Mouse (Mus musculus) G1E (cell line): ENCODE results near the gene Spocd1. TPM values are rescaled to one million over a fixed set of nuclear protein-coding genes. Genes with fewer than 3 reads are reported as not detected.

Experiments
- ATAC-seq: 2 replicates; pipeline ENCODE4 v1.8.0; 2016; ENCODE audit warnings: mild to moderate bottlenecking; ENCODE audit not compliant: insufficient number of reproducible peaks, poor library complexity, low FRiP score, severe bottlenecking; ENCODE audit errors: extremely low read depth
- DNase-seq: peaks from one replicate; pipeline ENCODE4 v3.0.0; 2012; ENCODE audit warnings: low spot score
- H3K27me3 ChIP-seq: 2 replicates; pipeline ENCODE4 v1.6.1; 2012; ENCODE audit warnings: mild to moderate bottlenecking, low read length, inconsistent platforms; ENCODE audit not compliant: insufficient read depth
- H3K36me3 ChIP-seq: replicated peaks from 2 replicates; pipeline ENCODE3; 2012; ENCODE audit warnings: mild to moderate bottlenecking, inconsistent platforms
- H3K4me1 ChIP-seq: 2 replicates; pipeline ENCODE4 v1.6.1; 2012; ENCODE audit warnings: low read depth, low read length, inconsistent platforms, mixed read lengths; ENCODE audit not compliant: insufficient read depth
- H3K4me3 ChIP-seq: 2 replicates; pipeline ENCODE4 v1.5.1; 2012; ENCODE audit warnings: low read depth, mild to moderate bottlenecking, inconsistent platforms, low read length, moderate library complexity, mixed read lengths
- H3K9me3 ChIP-seq: replicated peaks from 2 replicates; pipeline ENCODE4 v1.6.1; 2012; ENCODE audit warnings: inconsistent platforms
- CTCF ChIP-seq: IDR thresholded peaks from 2 replicates; pipeline ENCODE4 v1.5.1; 2012; ENCODE audit warnings: low read depth, low read length, inconsistent platforms, mixed read lengths
- GATA1 ChIP-seq: IDR thresholded peaks from 2 replicates; pipeline ENCODE4 v1.6.1; 2012; ENCODE audit warnings: borderline replicate concordance, low read length, inconsistent platforms, mixed read lengths
- GATA2 ChIP-seq: IDR thresholded peaks from 2 replicates; pipeline ENCODE4 v1.6.1; 2012; ENCODE audit warnings: low read depth, low read length, inconsistent platforms, borderline replicate concordance
- POLR2AphosphoS5 ChIP-seq: IDR thresholded peaks from 2 replicates; pipeline ENCODE4 v1.6.1; 2012; ENCODE audit warnings: low read depth, low read length, inconsistent platforms; ENCODE audit not compliant: insufficient replicate concordance
- TAL1 ChIP-seq: conservative IDR thresholded peaks from 2 replicates; pipeline ENCODE4 v1.6.1; 2012; ENCODE audit warnings: low read depth, low read length, inconsistent platforms, mixed read lengths
- polyA plus RNA-seq: library from polyadenylated mRNA; stranded (reverse); fragments of >175 nt; gene quantifications from 2 replicates; pipeline ENCODE4 v1.2.3, GENCODE M21; 2012
- total RNA-seq, 2 experiments: library from RNA; stranded (forward) in 1 of 2; stranded (reverse) in 1 of 2; fragments of 200-1000 nt in 1 of 2; fragments of >200 nt in 1 of 2; fragmentation: Nextera tagmentation in 1 of 2; gene quantifications; 2 replicates each; pipeline ENCODE4 v1.2.3; 2014 to 2017

Gene Spocd1
- total and polyA plus RNA-seq, 3 experiments = not detected

DNA sequence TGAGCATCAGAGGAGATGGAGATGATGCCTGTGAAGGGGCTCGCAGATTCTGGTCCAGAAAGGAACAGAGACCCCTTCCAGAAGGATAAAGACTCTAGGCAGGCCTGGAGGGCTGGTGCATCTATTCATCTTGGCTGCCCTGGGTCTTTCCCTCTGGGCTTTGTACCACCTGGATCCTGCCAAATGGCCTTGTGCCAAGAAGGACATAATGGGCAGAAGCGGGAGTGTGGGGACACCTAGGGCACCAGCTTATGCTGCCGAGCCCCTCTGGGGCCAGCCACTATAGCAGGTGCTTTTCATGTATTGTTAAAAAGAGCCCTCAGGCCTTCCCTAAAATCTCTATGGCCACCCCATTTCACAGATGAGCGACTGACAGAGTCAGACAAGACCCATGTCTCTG lies 49.2 kb downstream of the Spocd1 start:
- H3K36me3 ChIP-seq = no peaks in the 10 kb centered on the region
- no peaks in the 10 kb centered on the region for H3K4me1 ChIP-seq
- ATAC-seq = no peak
- H3K9me3 ChIP-seq = no peaks in the 10 kb centered on the region
- no peak overlapping the region for H3K4me3 ChIP-seq
- TF ChIP-seq TAL1 (no peak), GATA2 (no peak), GATA1 (no peak), POLR2AphosphoS5 (no peak), CTCF (no peak)
- no peak for DNase-seq
- peaks cover 19% of the 10 kb centered on the region for H3K27me3 ChIP-seq

DNA sequence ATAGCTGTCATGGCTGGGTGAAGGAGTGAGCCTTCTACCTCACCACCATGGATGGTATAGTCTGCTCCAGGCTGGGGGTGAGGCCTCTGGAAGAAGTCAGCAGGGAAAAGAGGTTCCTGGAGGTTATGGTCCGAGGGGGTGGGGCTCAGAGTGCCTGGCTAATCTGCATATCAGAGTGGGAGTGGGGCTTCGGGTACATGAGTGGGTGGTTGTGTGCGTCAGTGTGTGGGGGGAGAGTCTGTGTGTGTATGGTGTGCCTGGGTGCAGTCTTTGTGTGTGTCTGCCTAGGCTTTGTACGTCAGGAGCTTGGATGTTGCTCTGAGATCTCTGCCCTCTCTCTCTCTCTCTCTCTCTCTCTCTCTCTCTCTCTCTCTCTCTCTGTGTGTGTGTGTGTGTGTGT lies 49.9 kb downstream of the Spocd1 start:
- no peak for DNase-seq
- H3K4me1 ChIP-seq = no peaks in the 10 kb centered on the region
- H3K27me3 ChIP-seq = peaks cover 20% of the 10 kb centered on the region
- no peak for ATAC-seq
- TF ChIP-seq TAL1 (no peak), POLR2AphosphoS5 (no peak), GATA1 (no peak), CTCF (no peak), GATA2 (no peak)
- no peaks in the 10 kb centered on the region for H3K36me3 ChIP-seq
- no peaks in the 10 kb centered on the region for H3K9me3 ChIP-seq
- H3K4me3 ChIP-seq = no peak overlapping the region

DNA sequence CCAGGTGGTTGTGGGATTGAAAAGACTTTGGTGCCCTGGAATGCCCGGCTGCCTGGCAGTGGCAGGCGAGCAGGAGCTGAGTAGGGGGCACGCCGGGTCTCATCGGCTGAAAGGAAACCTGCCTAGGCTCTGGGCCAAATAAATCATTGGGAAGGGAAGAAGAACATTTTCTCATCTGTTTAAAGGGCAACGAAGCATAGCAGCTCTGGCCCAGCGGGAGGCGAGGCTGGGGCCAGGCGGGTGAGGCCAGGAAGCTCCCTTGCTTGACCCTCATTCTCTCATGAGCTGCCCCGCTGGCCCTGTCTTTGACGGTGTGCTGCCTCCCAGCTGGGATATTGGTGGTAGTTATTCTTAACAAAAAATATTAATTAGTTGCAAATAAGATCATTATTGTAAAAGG lies 52.6 kb downstream of the Spocd1 start:
- no peak for ATAC-seq
- no peak for DNase-seq
- no peak for TF ChIP-seq TAL1
- no peak overlapping the region for H3K4me3 ChIP-seq
- no peaks in the 10 kb centered on the region for H3K4me1 ChIP-seq
- no peaks in the 10 kb centered on the region for H3K36me3 ChIP-seq
- H3K9me3 ChIP-seq = peaks cover 17% of the 10 kb centered on the region
- peaks cover 31% of the 10 kb centered on the region for H3K27me3 ChIP-seq

DNA sequence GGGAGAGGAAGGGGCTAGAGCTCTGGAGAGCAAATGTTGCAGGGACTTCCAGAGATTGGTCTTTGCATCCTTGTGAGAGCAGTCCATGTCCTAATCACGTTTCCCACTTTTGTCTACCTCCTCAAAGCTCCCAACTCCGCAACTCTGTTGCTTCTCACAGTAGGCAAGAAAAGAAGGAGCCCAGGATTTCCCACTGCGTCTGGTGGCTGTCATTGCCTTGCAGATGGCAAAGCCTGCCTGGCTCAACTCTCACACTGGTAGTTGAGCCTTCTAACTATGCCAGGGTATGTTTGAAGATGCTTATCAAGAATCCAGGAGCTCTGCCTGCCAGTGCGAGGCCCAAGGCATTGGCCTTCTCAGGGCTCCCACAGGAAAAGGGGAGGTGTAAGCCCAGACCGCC lies 54.0 kb downstream of the Spocd1 start:
- Histone ChIP-seq H3K9me3 (peaks cover 17% of the 10 kb centered on the region), H3K4me1 (no peaks in the 10 kb centered on the region), H3K27me3 (peaks cover 41% of the 10 kb centered on the region), H3K36me3 (no peaks in the 10 kb centered on the region), H3K4me3 (no peak overlapping the region)
- no peak for ATAC-seq
- TF ChIP-seq TAL1 (no peak), GATA1 (no peak), CTCF (no peak), GATA2 (no peak), POLR2AphosphoS5 (no peak)
- DNase-seq = no peak

DNA sequence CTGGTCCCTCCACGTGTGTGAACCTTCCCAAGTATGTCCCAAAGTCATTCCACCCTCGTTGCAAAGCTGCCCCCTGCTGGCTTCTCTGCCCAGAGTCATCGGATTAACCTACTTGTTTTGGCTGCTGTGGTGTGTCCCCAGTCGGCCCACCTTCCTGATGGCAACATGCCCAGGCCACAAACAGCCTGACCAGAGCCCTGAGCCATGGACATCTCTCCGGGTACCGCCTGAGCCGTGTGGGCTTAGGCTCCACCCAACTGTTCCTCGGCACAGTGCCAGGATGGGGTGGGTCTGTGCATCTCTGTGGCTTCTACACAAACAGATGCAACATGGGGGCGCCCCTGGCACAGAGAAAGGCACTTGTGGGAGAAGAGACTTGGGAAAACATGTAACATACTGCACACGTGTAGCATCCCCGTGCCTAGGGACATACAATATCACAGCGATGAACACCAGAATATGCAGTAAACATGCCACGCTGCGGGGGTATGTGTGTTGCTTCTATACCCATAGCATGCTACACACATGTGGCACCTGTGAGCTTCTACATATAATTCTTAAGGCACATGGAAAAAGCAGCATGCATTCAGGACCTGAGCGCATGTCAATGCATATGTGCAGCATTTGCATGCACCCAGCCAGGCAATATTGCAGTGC lies 54.8 kb downstream of the Spocd1 start:
- Histone ChIP-seq H3K4me1 (no peaks in the 10 kb centered on the region), H3K27me3 (peaks cover 48% of the 10 kb centered on the region), H3K9me3 (peaks cover 17% of the 10 kb centered on the region), H3K36me3 (no peaks in the 10 kb centered on the region), H3K4me3 (no peak overlapping the region)
- DNase-seq (no peak), ATAC-seq (no peak)
- TF ChIP-seq GATA1 (no peak), TAL1 (no peak), GATA2 (no peak), CTCF (no peak), POLR2AphosphoS5 (no peak)

DNA sequence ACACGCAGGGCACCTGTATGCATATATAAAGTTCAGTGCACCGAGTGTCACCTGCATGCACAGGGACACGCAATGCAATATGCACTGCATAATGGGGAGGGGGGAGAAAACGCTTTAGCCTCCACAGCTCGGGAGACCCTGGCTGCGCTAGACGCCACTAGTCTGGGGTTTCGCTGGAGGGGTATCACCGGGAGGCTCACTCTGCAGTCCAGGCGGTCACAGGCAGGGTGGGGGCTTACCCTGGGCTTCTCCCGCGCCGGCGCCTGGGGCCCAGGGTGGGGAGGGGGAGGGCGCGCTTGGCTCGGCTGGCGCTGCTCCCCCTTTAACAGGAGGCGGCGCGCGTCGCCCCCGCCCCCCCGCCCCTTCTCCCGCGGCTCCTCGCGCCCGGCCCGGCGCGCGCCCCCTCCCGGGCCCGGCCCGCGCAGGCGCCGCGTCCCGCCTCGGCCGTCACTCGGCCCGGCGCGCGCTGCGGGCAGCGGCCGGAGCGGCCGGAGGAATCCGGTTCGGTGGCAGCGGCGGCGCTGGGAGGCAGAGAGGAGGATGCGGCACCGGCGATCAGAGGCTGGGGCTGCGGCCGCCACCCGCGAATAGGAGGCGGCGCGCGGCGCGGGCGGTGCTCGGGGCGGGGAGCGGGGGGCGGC lies 55.5 kb downstream of the Spocd1 start, which contains the start of gene Adgrb2:
Gene Adgrb2, plus strand, starts transcription at position 450 of the 641 bp plus-strand sequence.
- H3K4me3 ChIP-seq = no peak within 1 kb of the TSS; the same call in 1 of the 2 replicates

More for the DNA sequence above, 55.5 kb downstream of the Spocd1 start, which contains the start of gene Adgrb2:
- Histone ChIP-seq H3K4me1 (no peaks in the 10 kb centered on the region), H3K36me3 (no peaks in the 10 kb centered on the region), H3K27me3 (peaks cover 49% of the 10 kb centered on the region), H3K9me3 (peaks cover 17% of the 10 kb centered on the region)
- DNase-seq (no peak), ATAC-seq (no peak)
- TF ChIP-seq TAL1 = no peak
- TF ChIP-seq CTCF = no peak
- no peak for TF ChIP-seq POLR2AphosphoS5
- no peak for TF ChIP-seq GATA2
- no peak for TF ChIP-seq GATA1
